Mouse (Mus musculus) intestine, embryonic 14.5 days (tissue): ENCODE measurements around the gene Rbm28. TPM values are rescaled to one million over a fixed set of nuclear protein-coding genes. Genes with fewer than 3 reads are reported as not detected.

ENCODE experiments used
- ATAC-seq: fragments of 200-750 bp; cut with Nextera tagmentation; replicated peaks from 2 replicates; pipeline ENCODE4 v1.8.0; 2017; ENCODE audit warnings: low read depth, moderate number of reproducible peaks, moderate TSS enrichment, moderate library complexity; ENCODE audit not compliant: low FRiP score, low TSS enrichment
- DNase-seq: peaks from one replicate; pipeline ENCODE4 v3.0.0-alpha.2; 2018; ENCODE audit warnings: low spot score
- H3K27ac ChIP-seq: fragments of 300-500 bp; sonication (generic); 2 replicates; pipeline ENCODE4 v1.5.1; 2014; ENCODE audit warnings: low read depth, mild to moderate bottlenecking, control low read depth
- H3K27me3 ChIP-seq: fragments of 300-500 bp; sonication (generic); replicated peaks from 2 replicates; pipeline ENCODE4 v1.6.1; 2014; ENCODE audit warnings: low read length, control low read depth; ENCODE audit not compliant: control insufficient read depth, insufficient read depth
- H3K36me3 ChIP-seq: fragments of 300-500 bp; sonication (generic); 2 replicates; pipeline ENCODE4 v1.6.1; 2014; ENCODE audit warnings: low read length, control low read depth; ENCODE audit not compliant: control insufficient read depth, insufficient read depth
- H3K4me1 ChIP-seq: fragments of 300-500 bp; sonication (generic); replicated peaks from 2 replicates; pipeline ENCODE4 v1.6.1; 2014; ENCODE audit warnings: low read length, control low read depth, mixed read lengths; ENCODE audit not compliant: control insufficient read depth, insufficient read depth
- H3K4me2 ChIP-seq: fragments of 300-500 bp; sonication (generic); 2 replicates; pipeline ENCODE4 v1.6.1; 2014; ENCODE audit warnings: low read length
- H3K4me3 ChIP-seq: fragments of 300-500 bp; sonication (generic); 2 replicates; pipeline ENCODE4 v1.5.1; 2014; ENCODE audit warnings: low read depth, low read length, control low read depth, mixed read lengths
- H3K9ac ChIP-seq: fragments of 300-500 bp; sonication (generic); 2 replicates; pipeline ENCODE4 v1.6.1; 2014; ENCODE audit warnings: mild to moderate bottlenecking, low read length
- H3K9me3 ChIP-seq: fragments of 300-500 bp; sonication (generic); 2 replicates; pipeline ENCODE4 v1.6.1; 2016; ENCODE audit warnings: low read length, control low read depth; ENCODE audit not compliant: control insufficient read depth
- WGBS: fragments of 180-500 bp; shearing (Covaris S2); extraction: QIAGEN DNeasy Blood & Tissue Kit; methylation state at CpG from one replicate; pipeline ENCODE4 v1.1.7; 2014; 5-methylcytosine and 5-hydroxymethylcytosine counted together
- polyA plus RNA-seq: library from polyadenylated mRNA; unstranded; fragments of >200 nt; fragmentation: Nextera tagmentation; extraction: Ambion mirVana; gene quantifications from 2 replicates; pipeline ENCODE4 v1.2.1, GENCODE M21; 2014

Gene Rbm28
- polyA plus RNA-seq, 1 experiment from 2014 or later = 44.6 TPM

- Histone ChIP-seq H3K4me2 (peak overlapping the region; percentile 63), H3K9ac (peak overlapping the region; percentile 30), H3K4me3 (peak overlapping the region; percentile 40), H3K27ac (no peak overlapping the region), H3K27me3 (0 out of 2 replicates have a peak, but pooled peaks cover 13% of the 10 kb centered on the region), H3K36me3 (peaks cover 12% of the 10 kb centered on the region; the same call in 1 of the 2 replicates), H3K9me3 (no peaks in the 10 kb centered on the region), H3K4me1 (no peaks in the 10 kb centered on the region)
- ATAC-seq = peak; percentile 87
- peak; percentile 94 for DNase-seq
- 13% methylated on average over 25 of the region's 25 CpGs for WGBS
Observed at GRCm38 (mm10) chr6:29198309-29199222, 33.8 kb upstream of the Rbm28 start.

- no peak overlapping the region for H3K4me2 ChIP-seq
- H3K4me1 ChIP-seq = no peaks in the 10 kb centered on the region
- no peaks in the 10 kb centered on the region for H3K9me3 ChIP-seq
- H3K27me3 ChIP-seq = 0 out of 2 replicates have a peak, but pooled peaks cover 13% of the 10 kb centered on the region
- ATAC-seq = no peak
- no peaks in the 10 kb centered on the region for H3K36me3 ChIP-seq
- no peak overlapping the region for H3K4me3 ChIP-seq
- H3K27ac ChIP-seq = no peak overlapping the region
- peak; percentile 40 for DNase-seq
- no peak overlapping the region for H3K9ac ChIP-seq
- WGBS = 83% methylated on average over 5 of the region's 5 CpGs
Observed at GRCm38 (mm10) chr6:29195846-29196698, 31.3 kb upstream of the Rbm28 start.

- 0 out of 2 replicates have a peak, but pooled peaks cover 13% of the 10 kb centered on the region for H3K27me3 ChIP-seq
- H3K9ac ChIP-seq = no peak overlapping the region
- no peak overlapping the region for H3K4me3 ChIP-seq
- no peak overlapping the region for H3K27ac ChIP-seq
- H3K4me2 ChIP-seq = no peak overlapping the region
- H3K4me1 ChIP-seq = no peaks in the 10 kb centered on the region
- no peaks in the 10 kb centered on the region for H3K36me3 ChIP-seq
- WGBS = 80% methylated on average over 5 of the region's 5 CpGs
- ATAC-seq (no peak), DNase-seq (peak; percentile 13)
- H3K9me3 ChIP-seq = no peaks in the 10 kb centered on the region
Observed at GRCm38 (mm10) chr6:29195146-29195545, 30.3 kb upstream of the Rbm28 start.

- Histone ChIP-seq H3K4me3 (no peak overlapping the region), H3K4me1 (no peaks in the 10 kb centered on the region), H3K9me3 (no peaks in the 10 kb centered on the region), H3K27me3 (0 out of 2 replicates have a peak, but pooled peaks cover 13% of the 10 kb centered on the region), H3K27ac (no peak overlapping the region), H3K36me3 (no peaks in the 10 kb centered on the region), H3K4me2 (no peak overlapping the region), H3K9ac (no peak overlapping the region)
- WGBS = 57% methylated on average over 15 of the region's 15 CpGs
- ATAC-seq (no peak), DNase-seq (peak; percentile 38)
Observed at GRCm38 (mm10) chr6:29193961-29194750, 29.4 kb upstream of the Rbm28 start.

GRCm38 (mm10) chr6:29187936-29188335 lies 23.1 kb upstream of the Rbm28 start:
- no peaks in the 10 kb centered on the region for H3K36me3 ChIP-seq
- no peak overlapping the region for H3K4me2 ChIP-seq
- H3K9ac ChIP-seq = no peak overlapping the region
- no peaks in the 10 kb centered on the region for H3K27me3 ChIP-seq
- no peak for ATAC-seq
- no peaks in the 10 kb centered on the region for H3K9me3 ChIP-seq
- DNase-seq = peak; percentile 21
- WGBS = 76% methylated on average over 1 of the region's 1 CpGs
- H3K4me3 ChIP-seq = no peak overlapping the region
- no peak overlapping the region for H3K27ac ChIP-seq
- H3K4me1 ChIP-seq = no peaks in the 10 kb centered on the region

- H3K36me3 ChIP-seq = no peaks in the 10 kb centered on the region
- WGBS = 55% methylated on average over 8 of the region's 8 CpGs
- 0 out of 2 replicates have a peak, but pooled peaks cover 8% of the 10 kb centered on the region for H3K27me3 ChIP-seq
- no peaks in the 10 kb centered on the region; the same call in 1 of the 2 replicates for H3K4me1 ChIP-seq
- H3K4me2 ChIP-seq = peak overlapping the region; percentile 96
- DNase-seq (peak; percentile 49), ATAC-seq (no peak)
- no peak overlapping the region for H3K27ac ChIP-seq
- peak overlapping the region; percentile 58 for H3K4me3 ChIP-seq
- no peak overlapping the region for H3K9ac ChIP-seq
- H3K9me3 ChIP-seq = no peaks in the 10 kb centered on the region
Observed at GRCm38 (mm10) chr6:29179843-29180242, 15.0 kb upstream of the Rbm28 start.

- Histone ChIP-seq H3K4me1 (no peaks in the 10 kb centered on the region; the same call in 1 of the 2 replicates), H3K4me3 (peak within 1 kb of the TSS; percentile 58), H3K27me3 (peaks cover 10% of the 10 kb centered on the region; the same call in 1 of the 2 replicates), H3K27ac (no peak within 1 kb of the TSS; the same call in 1 of the 2 replicates), H3K36me3 (no peaks in the 10 kb centered on the region), H3K9ac (peak within 1 kb of the TSS; percentile 54), H3K4me2 (peak within 1 kb of the TSS; percentile 96), H3K9me3 (no peaks in the 10 kb centered on the region)
- DNase-seq = peak; percentile 78
- under 1% methylated on average over 72 of the region's 79 CpGs for WGBS
- peak; percentile 77 for ATAC-seq
Observed at GRCm38 (mm10) chr6:29178888-29179658, 14.3 kb upstream of the Rbm28 start, which contains the start of gene Prrt4. Gene Prrt4, minus strand, starts transcription at chr6:29179584.
